Mouse (Mus musculus) G1E (cell line): ENCODE data around the gene Cyp26c1.

Source experiments
- CTCF ChIP-seq: IDR thresholded peaks from 2 replicates; pipeline ENCODE4 v1.5.1; 2012; ENCODE audit warnings: low read depth, low read length, inconsistent platforms, mixed read lengths
- GATA1 ChIP-seq: IDR thresholded peaks from 2 replicates; pipeline ENCODE4 v1.6.1; 2012; ENCODE audit warnings: borderline replicate concordance, low read length, inconsistent platforms, mixed read lengths
- GATA2 ChIP-seq: IDR thresholded peaks from 2 replicates; pipeline ENCODE4 v1.6.1; 2012; ENCODE audit warnings: low read depth, low read length, inconsistent platforms, borderline replicate concordance
- TAL1 ChIP-seq: conservative IDR thresholded peaks from 2 replicates; pipeline ENCODE4 v1.6.1; 2012; ENCODE audit warnings: low read depth, low read length, inconsistent platforms, mixed read lengths

DNA sequence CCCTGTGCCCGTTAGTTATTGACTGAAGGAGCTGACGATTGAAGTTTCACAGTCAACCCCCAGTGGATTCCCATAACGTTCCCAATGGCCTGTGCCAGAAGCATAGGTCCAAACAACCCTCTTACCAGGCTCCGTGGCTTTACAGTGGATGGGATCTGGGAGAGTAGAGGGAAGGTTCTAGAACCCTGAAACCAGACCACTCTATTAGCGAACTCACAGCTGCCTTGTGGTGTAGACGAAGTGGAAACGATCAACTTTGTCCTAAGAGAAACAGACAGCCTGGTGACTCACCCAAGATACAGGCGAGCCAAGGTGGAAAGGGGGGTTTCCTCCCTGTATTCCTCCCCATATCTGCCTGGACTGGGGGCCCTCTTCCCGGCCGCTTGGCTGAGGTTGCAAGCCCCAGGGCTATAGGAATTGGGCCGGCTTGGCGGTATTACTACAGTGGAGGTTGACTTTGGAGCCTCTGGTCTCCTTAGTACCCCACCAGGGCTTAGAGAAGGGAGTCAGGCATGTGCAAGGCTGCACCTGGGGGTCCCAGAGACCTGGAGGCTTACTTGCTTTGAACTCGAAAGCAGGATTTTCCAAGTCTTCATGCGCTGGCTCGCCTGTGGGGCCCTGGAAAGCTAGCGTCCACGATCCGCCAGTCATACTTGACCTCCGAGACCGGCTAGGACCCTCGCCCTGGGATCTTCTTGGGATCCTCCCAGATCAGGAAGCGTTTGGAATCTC, 11.4 kb downstream of the Cyp26c1 start:
- TF ChIP-seq CTCF, result no peak
- TF ChIP-seq GATA1, result no peak
- TF ChIP-seq TAL1, result no peak
- TF ChIP-seq GATA2, result no peak
